Mouse (Mus musculus): Measurements from ENCODE around the gene Fam57b. TPM values are rescaled to one million over a fixed set of nuclear protein-coding genes. Genes with fewer than 3 reads are reported as not detected.

Fam57b gene
- 1.8 TPM for polyA plus RNA-seq (2014; fragmentation: Illumina TruSeq; extraction: RNeasy Lipid Tissue Mini Kit (QIAGEN cat#74804); ENCODE audit: insufficient read depth, low read depth, low replicate concordance)

DNA sequence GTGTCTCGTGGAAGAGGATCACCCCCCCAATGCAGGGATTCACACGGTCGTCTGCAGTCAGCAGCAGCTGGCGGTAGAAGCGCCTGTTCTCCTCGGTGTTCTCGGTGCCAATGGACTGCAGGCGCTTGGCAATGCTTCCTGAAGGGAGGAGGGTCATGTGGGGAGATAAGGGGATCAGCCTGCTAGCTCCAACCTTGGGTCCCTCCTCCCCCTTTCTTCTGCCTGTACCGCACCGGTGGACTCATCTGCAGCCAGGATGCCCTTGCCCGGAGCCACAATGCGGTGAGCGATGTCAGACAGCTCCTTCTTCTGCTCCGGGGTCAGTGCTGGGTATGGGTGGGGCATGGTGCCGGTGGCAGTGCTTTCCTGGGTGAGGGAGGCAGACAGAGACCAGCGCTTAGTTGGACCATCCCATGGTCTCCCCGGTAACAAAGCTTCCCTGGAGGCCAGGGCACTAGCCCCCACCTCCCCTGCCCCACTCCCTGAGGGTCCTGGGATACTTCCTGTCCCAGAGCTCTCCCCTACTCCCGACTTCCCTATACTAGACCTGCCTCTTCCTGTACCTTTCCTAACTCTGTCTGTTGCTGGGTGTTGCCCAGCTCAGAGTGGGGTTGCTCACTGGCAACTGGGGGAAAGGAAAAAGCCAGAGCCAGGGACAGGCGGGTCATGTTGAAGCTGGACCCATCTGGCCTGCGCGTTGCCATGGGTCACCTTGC, at the start of gene Fam57b:
Gene Fam57b (plus strand): TSS at position 258 of the 716 bp plus-strand sequence.

DNA sequence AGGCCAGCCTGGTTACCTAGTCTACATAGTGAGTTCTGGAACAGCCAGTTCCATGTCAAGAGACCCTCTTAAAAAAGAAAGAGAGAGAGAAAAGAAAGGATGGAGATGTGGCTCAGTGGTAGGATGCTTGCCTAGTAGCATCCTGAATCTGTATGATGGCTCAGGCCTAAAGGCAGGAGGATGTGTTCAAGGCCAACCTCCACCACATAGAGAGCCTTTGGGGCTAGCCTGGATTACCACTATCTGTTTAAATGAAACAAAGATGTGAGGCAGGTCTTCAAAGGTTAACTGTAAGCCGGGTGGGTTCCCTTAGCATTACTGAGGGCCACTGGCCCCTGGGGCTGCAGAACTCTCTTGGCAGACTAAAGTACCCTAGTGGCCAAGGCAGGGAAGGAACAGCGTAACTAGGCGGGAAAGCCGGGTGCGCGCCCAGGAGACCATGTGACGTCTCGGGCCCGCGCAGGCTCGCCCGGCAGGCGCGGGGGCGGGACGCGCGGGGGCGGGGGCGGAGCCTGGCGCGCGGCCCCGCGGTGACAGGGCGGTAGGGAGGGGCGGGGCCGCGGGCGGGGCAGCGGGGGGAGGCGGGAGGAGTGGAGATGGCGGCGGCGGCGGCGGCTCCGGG, 38.3 kb upstream of the Fam57b start, which contains the start of gene Mapk3:
Gene Mapk3 (plus strand): TSS at position 552 of the 622 bp plus-strand sequence.

DNA sequence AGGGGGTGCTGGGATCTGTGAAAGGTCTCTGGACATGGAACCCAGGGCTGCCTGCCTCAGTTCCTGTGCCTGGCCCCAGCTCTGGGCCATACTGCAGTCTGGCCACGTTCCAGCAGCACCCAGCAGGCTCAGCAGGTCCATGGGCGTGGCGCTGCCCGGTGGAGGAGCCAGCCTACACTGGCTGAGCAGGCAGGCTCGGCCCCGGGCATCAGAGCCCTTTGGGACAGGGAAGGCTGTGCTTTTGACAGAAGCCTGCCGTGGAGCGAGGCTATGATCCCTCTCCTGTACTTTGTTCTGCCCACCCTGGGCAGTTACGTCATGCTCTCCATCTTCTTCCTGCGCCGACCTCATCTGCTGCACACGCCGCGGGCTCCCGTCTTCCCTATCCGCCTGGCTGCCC, 31.3 kb upstream of the Fam57b start, which contains the start of gene Gdpd3:
Gene Gdpd3 (plus strand): TSS at position 134 of the 400 bp plus-strand sequence.

DNA sequence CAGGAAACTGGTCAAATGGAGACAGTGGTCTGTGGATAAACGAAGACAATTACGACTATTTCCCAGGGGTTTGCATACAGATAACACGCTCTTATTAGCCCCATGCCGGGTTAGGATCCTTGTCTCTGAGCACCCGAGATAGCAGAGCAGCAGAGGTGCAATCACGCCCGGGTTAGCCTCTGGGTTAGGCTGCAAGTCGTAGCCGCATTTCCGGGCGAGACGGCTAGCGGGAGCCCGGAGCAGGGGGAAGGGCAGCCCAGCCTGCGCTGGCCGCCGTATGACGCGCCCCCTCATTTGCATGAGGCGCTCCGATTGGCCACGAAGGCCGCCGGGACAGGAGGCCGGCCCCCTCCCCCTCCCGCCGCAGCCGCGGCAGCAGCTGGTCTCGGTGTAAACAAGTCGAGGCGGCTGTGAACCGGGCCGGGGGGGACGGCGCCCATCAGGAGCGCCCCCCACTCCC, 20.8 kb upstream of the Fam57b start, which contains the start of gene Ypel3:
Gene Ypel3 (plus strand): TSS at position 358 of the 460 bp plus-strand sequence.

DNA sequence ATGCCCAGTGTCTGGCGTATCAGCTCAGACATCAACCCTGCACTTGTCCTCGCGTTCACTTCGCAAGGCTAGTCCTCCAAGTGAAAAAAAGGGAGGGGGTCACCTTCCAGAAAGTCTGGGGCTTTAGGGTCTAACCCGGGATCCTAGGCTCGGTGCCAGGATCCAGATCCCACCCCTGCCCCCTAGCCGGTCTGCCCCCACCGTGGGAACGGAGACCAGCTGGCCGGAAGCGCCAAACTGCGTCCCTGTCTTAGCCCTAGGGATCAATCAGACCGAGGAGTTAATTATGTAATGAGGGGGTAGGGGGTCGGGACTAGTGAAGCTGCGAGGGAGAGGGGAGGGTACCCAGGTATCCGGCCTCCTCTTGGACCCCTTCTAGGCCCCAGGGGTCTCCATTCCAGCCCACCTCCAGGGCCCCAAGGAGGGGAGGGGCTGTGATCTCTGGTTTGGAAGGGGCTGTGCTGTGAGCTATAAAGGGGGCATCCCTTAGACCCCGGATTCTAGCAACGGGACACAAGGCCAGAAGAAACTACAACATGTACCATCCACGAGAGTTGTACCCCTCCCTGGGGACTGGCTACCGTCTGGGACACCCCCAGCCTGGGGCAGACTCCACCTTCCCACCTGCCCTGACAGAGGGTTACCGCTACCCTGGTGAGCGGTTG, 16.4 kb upstream of the Fam57b start, which contains the start of gene Tbx6:
Gene Tbx6 (plus strand): TSS at position 513 of the 665 bp plus-strand sequence.

DNA sequence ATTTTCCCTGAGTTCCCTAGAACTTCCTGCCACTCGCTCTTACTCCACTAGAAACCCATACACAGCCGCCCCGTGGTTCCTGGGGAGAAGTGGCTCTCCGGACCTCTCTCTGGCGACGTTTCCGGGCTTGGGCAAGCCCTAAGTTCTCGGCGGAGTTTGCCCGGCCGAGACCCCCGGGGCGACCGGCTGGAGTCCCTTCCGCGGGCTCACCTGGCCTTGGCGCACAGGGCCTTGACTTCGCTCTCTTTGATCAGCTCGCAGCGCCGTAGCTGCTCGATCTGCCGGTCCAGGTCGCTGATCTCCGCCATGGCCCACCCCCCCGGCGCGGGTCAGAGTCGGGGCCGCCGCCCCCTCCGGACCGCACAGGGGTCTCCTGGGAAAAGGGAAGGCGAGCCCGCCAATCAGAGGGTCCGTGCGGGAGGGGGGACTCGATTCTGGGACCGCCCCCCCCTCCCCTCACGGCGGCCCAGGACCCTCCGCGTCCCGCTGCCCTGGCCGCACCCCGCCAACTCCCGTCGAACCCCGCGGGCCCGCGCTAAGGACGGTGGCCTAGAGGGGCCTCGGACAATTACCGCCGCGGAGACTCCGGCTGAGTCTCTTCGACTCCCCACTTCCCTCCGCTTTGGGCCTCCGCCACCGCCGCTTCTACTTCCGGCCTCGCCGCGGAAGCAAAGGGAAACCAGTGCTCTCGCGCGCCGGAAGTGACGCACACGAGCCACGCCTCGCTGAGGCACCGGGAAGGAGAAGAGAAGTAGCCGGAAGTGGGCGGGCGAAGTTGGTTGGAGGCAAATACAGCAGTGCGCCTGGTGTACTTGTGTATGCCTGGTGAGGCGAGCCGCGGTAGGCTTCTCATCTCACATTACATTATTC, 5.4 kb upstream of the Fam57b start, which contains the start of gene Ppp4c:
Gene Ppp4c (minus strand): TSS at position 646 of the 870 bp plus-strand sequence.

DNA sequence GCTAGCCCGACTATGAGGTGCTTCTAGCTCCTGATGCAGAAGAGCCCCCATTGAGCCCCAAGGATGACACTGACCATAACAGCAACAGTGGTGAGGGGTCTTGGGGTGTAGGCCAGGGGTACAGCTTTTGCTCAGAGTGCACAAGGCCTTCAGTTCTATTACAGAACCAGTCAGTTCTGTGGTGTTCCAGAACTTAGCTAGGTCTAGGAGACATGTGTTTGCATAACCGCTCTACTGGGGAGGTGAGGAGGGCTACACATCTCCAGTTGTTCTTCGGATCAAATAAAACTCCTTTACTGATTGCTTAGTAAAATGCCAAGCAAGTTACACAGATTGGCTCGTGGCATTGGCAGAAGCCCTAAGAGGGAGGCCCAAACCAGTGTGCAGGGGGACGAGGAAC, 34.1 kb downstream of the Fam57b start, which contains the start of gene 4930451I11Rik:
Gene 4930451I11Rik (minus strand): TSS at position 101 of the 400 bp plus-strand sequence.

DNA sequence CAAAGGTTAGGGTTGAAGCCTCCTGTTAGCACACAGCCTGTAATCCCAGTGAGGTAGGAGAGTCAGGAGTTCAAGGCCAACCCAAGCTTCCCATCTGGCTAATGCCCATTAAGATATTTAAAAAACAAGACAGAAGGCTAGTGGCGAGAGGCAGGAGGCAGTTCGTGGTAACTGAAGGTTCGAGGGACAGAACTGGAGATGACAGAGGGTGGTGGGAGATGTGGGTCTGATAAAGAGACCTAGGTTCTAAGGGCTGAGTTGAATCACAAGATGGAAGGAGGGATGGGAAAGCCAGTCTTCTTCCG, 49.6 kb downstream of the Fam57b start, which contains the start of gene Doc2a:
Gene Doc2a (plus strand): TSS at position 301 of the 305 bp plus-strand sequence.

DNA sequence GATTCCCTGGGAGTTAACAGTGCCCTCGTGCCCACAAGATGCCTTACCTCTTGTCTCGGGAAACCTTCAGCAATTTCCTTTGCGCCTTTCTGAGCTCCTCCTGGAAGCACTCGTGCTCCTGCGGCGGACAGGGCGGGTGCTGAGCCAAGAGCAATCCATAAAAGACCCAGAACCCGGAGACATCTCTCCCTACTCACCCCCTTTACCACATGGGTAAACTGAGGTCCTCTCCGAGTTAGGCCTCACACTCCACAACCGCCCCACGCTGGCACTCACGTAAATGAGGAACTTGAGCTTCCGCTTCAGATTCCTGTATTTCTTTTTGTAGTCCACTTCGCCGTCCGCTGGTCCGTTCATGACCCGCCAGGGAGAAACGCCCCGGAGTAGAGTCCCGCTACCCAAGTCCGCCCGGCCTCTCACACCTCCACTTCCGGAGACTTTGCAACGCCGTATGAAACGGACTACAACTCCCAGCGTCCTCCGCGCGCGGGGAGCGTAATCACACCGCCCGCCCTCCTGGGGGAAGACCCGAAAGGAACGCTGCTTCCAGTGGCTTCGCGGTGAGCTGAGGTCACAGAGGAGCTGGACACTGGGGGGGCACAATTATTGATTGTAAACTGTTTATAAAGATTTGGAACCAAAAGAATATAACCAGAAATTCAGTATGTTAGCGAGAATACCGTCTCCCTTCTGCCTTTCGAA, 64.1 kb downstream of the Fam57b start, which contains the start of gene Hirip3:
Gene Hirip3 (plus strand): TSS at position 544 of the 702 bp plus-strand sequence.

DNA sequence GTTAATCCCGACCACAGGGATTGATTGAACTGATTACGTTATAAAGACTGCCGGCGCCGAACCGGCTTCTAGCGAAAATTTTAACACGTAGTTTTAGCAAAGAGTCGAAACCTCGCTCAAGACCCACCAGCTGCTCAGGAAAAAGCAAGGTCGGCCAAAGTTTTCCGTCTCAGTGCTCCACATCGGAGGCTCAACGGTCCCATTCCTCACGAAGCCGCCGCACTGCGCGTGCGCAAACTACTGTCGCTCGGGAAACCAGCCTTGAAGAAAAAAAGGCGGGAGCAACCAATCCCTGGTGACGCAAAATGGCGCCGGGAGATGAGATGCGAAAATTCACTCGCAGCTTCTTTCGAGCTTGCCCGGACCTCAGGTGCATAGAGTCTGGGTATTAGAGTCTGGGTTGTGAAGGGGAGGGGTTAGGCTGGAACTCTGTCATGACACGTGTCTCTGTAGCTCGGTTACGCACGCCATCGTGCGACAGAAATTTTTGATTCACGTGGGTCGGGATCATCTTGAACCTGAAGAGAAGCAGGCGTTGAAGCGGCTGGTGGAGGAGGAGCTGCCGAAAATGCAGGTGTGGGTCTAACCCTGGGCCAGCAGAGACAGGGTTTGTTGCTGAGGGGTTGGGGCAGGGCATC, 64.8 kb downstream of the Fam57b start, which contains the start of gene Ino80e:
Gene Ino80e (minus strand): TSS at position 231 of the 638 bp plus-strand sequence.

Other genes starting within 250 kb of the Fam57b start
- 62.9 TPM for gene Eif3c, start 231.3 kb upstream of the Fam57b start, polyA plus RNA-seq (2014; fragmentation: Illumina TruSeq; extraction: RNeasy Lipid Tissue Mini Kit (QIAGEN cat#74804); ENCODE audit: insufficient read depth, low read depth, low replicate concordance)
- 8.5 TPM for gene Apobr, start 212.7 kb upstream of the Fam57b start, polyA plus RNA-seq (2014; fragmentation: Illumina TruSeq; extraction: RNeasy Lipid Tissue Mini Kit (QIAGEN cat#74804); ENCODE audit: insufficient read depth, low read depth, low replicate concordance)
- 29.4 TPM for gene Cln3, start 211.9 kb upstream of the Fam57b start, polyA plus RNA-seq (2014; fragmentation: Illumina TruSeq; extraction: RNeasy Lipid Tissue Mini Kit (QIAGEN cat#74804); ENCODE audit: insufficient read depth, low read depth, low replicate concordance)
- 0.32 TPM for gene Il27, start 202.7 kb upstream of the Fam57b start, polyA plus RNA-seq (2014; fragmentation: Illumina TruSeq; extraction: RNeasy Lipid Tissue Mini Kit (QIAGEN cat#74804); ENCODE audit: insufficient read depth, low read depth, low replicate concordance)
- gene Nupr1, start 166.8 kb upstream of the Fam57b start, polyA plus RNA-seq (2014; fragmentation: Illumina TruSeq; extraction: RNeasy Lipid Tissue Mini Kit (QIAGEN cat#74804); ENCODE audit: insufficient read depth, low read depth, low replicate concordance): 293 TPM
- 42.0 TPM for gene Sgf29, start 148.4 kb upstream of the Fam57b start, polyA plus RNA-seq (2014; fragmentation: Illumina TruSeq; extraction: RNeasy Lipid Tissue Mini Kit (QIAGEN cat#74804); ENCODE audit: insufficient read depth, low read depth, low replicate concordance)
- 90.2 TPM for gene Sult1a1, start 121.2 kb upstream of the Fam57b start, polyA plus RNA-seq (2014; fragmentation: Illumina TruSeq; extraction: RNeasy Lipid Tissue Mini Kit (QIAGEN cat#74804); ENCODE audit: insufficient read depth, low read depth, low replicate concordance)
- gene Bola2, start 102.3 kb upstream of the Fam57b start, polyA plus RNA-seq (2014; fragmentation: Illumina TruSeq; extraction: RNeasy Lipid Tissue Mini Kit (QIAGEN cat#74804); ENCODE audit: insufficient read depth, low read depth, low replicate concordance): 50.0 TPM
- 7.2 TPM for gene Slx1b, start 101.9 kb upstream of the Fam57b start, polyA plus RNA-seq (2014; fragmentation: Illumina TruSeq; extraction: RNeasy Lipid Tissue Mini Kit (QIAGEN cat#74804); ENCODE audit: insufficient read depth, low read depth, low replicate concordance)
- 175 TPM for gene Coro1a, start 89.9 kb upstream of the Fam57b start, polyA plus RNA-seq (2014; fragmentation: Illumina TruSeq; extraction: RNeasy Lipid Tissue Mini Kit (QIAGEN cat#74804); ENCODE audit: insufficient read depth, low read depth, low replicate concordance)
- 260 TPM for gene Mapk3, start 38.1 kb upstream of the Fam57b start, polyA plus RNA-seq (2014; fragmentation: Illumina TruSeq; extraction: RNeasy Lipid Tissue Mini Kit (QIAGEN cat#74804); ENCODE audit: insufficient read depth, low read depth, low replicate concordance)
- gene Gdpd3, start 31.3 kb upstream of the Fam57b start, polyA plus RNA-seq (2014; fragmentation: Illumina TruSeq; extraction: RNeasy Lipid Tissue Mini Kit (QIAGEN cat#74804); ENCODE audit: insufficient read depth, low read depth, low replicate concordance): 7.1 TPM
- 159 TPM for gene Ypel3, start 20.7 kb upstream of the Fam57b start, polyA plus RNA-seq (2014; fragmentation: Illumina TruSeq; extraction: RNeasy Lipid Tissue Mini Kit (QIAGEN cat#74804); ENCODE audit: insufficient read depth, low read depth, low replicate concordance)
- gene Tbx6, start 16.2 kb upstream of the Fam57b start, polyA plus RNA-seq (2014; fragmentation: Illumina TruSeq; extraction: RNeasy Lipid Tissue Mini Kit (QIAGEN cat#74804); ENCODE audit: insufficient read depth, low read depth, low replicate concordance): 1.3 TPM
- 98.9 TPM for gene Ppp4c, start 5.2 kb upstream of the Fam57b start, polyA plus RNA-seq (2014; fragmentation: Illumina TruSeq; extraction: RNeasy Lipid Tissue Mini Kit (QIAGEN cat#74804); ENCODE audit: insufficient read depth, low read depth, low replicate concordance)
- not detected for gene 4930451I11Rik, start 34.0 kb downstream of the Fam57b start, polyA plus RNA-seq (2014; fragmentation: Illumina TruSeq; extraction: RNeasy Lipid Tissue Mini Kit (QIAGEN cat#74804); ENCODE audit: insufficient read depth, low read depth, low replicate concordance)
- gene Doc2a, start 49.7 kb downstream of the Fam57b start, polyA plus RNA-seq (2014; fragmentation: Illumina TruSeq; extraction: RNeasy Lipid Tissue Mini Kit (QIAGEN cat#74804); ENCODE audit: insufficient read depth, low read depth, low replicate concordance): 0.11 TPM
- gene Hirip3, start 64.3 kb downstream of the Fam57b start, polyA plus RNA-seq (2014; fragmentation: Illumina TruSeq; extraction: RNeasy Lipid Tissue Mini Kit (QIAGEN cat#74804); ENCODE audit: insufficient read depth, low read depth, low replicate concordance): 7.5 TPM
- 48.2 TPM for gene Ino80e, start 64.7 kb downstream of the Fam57b start, polyA plus RNA-seq (2014; fragmentation: Illumina TruSeq; extraction: RNeasy Lipid Tissue Mini Kit (QIAGEN cat#74804); ENCODE audit: insufficient read depth, low read depth, low replicate concordance)
- 60.3 TPM for gene Taok2, start 87.0 kb downstream of the Fam57b start, polyA plus RNA-seq (2014; fragmentation: Illumina TruSeq; extraction: RNeasy Lipid Tissue Mini Kit (QIAGEN cat#74804); ENCODE audit: insufficient read depth, low read depth, low replicate concordance)
- 57.2 TPM for gene Tmem219, start 125.2 kb downstream of the Fam57b start, polyA plus RNA-seq (2014; fragmentation: Illumina TruSeq; extraction: RNeasy Lipid Tissue Mini Kit (QIAGEN cat#74804); ENCODE audit: insufficient read depth, low read depth, low replicate concordance)
- 6.6 TPM for gene Kctd13, start 131.2 kb downstream of the Fam57b start, polyA plus RNA-seq (2014; fragmentation: Illumina TruSeq; extraction: RNeasy Lipid Tissue Mini Kit (QIAGEN cat#74804); ENCODE audit: insufficient read depth, low read depth, low replicate concordance)
- gene Asphd1, start 151.9 kb downstream of the Fam57b start, polyA plus RNA-seq (2014; fragmentation: Illumina TruSeq; extraction: RNeasy Lipid Tissue Mini Kit (QIAGEN cat#74804); ENCODE audit: insufficient read depth, low read depth, low replicate concordance): not detected
- gene Sez6l2, start 152.9 kb downstream of the Fam57b start, polyA plus RNA-seq (2014; fragmentation: Illumina TruSeq; extraction: RNeasy Lipid Tissue Mini Kit (QIAGEN cat#74804); ENCODE audit: insufficient read depth, low read depth, low replicate concordance): 0.34 TPM
- gene Cdipt, start 178.2 kb downstream of the Fam57b start, polyA plus RNA-seq (2014; fragmentation: Illumina TruSeq; extraction: RNeasy Lipid Tissue Mini Kit (QIAGEN cat#74804); ENCODE audit: insufficient read depth, low read depth, low replicate concordance): 102 TPM
- gene Cdiptos, start 178.4 kb downstream of the Fam57b start, polyA plus RNA-seq (2014; fragmentation: Illumina TruSeq; extraction: RNeasy Lipid Tissue Mini Kit (QIAGEN cat#74804); ENCODE audit: insufficient read depth, low read depth, low replicate concordance): 4.1 TPM
- 46.3 TPM for gene Mvp, start 217.0 kb downstream of the Fam57b start, polyA plus RNA-seq (2014; fragmentation: Illumina TruSeq; extraction: RNeasy Lipid Tissue Mini Kit (QIAGEN cat#74804); ENCODE audit: insufficient read depth, low read depth, low replicate concordance)
- not detected for gene Pagr1b, start 218.8 kb downstream of the Fam57b start, polyA plus RNA-seq (2014; fragmentation: Illumina TruSeq; extraction: RNeasy Lipid Tissue Mini Kit (QIAGEN cat#74804); ENCODE audit: insufficient read depth, low read depth, low replicate concordance)
- 10.9 TPM for gene Pagr1a, start 219.7 kb downstream of the Fam57b start, polyA plus RNA-seq (2014; fragmentation: Illumina TruSeq; extraction: RNeasy Lipid Tissue Mini Kit (QIAGEN cat#74804); ENCODE audit: insufficient read depth, low read depth, low replicate concordance)
- 24.7 TPM for gene Gm42742, start 223.4 kb downstream of the Fam57b start, polyA plus RNA-seq (2014; fragmentation: Illumina TruSeq; extraction: RNeasy Lipid Tissue Mini Kit (QIAGEN cat#74804); ENCODE audit: insufficient read depth, low read depth, low replicate concordance)
- gene Prrt2, start 223.5 kb downstream of the Fam57b start, polyA plus RNA-seq (2014; fragmentation: Illumina TruSeq; extraction: RNeasy Lipid Tissue Mini Kit (QIAGEN cat#74804); ENCODE audit: insufficient read depth, low read depth, low replicate concordance): 0.74 TPM
- gene Maz, start 229.4 kb downstream of the Fam57b start, polyA plus RNA-seq (2014; fragmentation: Illumina TruSeq; extraction: RNeasy Lipid Tissue Mini Kit (QIAGEN cat#74804); ENCODE audit: insufficient read depth, low read depth, low replicate concordance): 57.2 TPM
- 0.95 TPM for gene Kif22, start 244.8 kb downstream of the Fam57b start, polyA plus RNA-seq (2014; fragmentation: Illumina TruSeq; extraction: RNeasy Lipid Tissue Mini Kit (QIAGEN cat#74804); ENCODE audit: insufficient read depth, low read depth, low replicate concordance)